Mouse (Mus musculus): ENCODE results near the gene Gdf10.

DNA sequence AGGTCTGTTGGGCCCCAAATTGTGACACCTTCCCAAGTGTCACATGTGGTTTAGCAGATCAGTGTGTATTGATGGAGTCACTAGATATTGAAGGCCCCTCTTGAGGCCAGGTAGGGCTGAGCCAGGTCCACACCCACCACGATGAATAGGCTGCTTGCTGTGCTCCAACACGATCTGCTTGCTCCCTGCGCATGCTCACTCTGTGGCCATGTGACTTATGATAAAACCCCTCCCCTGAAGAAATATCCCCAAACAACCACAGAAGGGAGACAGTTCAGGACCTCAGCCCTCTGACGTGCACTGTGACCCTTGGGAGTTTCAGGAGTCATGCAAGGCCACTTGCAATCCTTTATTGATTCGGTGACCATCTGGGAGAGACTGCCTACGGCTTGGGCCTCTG, 22.7 kb downstream of the Gdf10 start:
- TF ChIP-seq POLR2A (IDR thresholded peaks at IDR 0.05; ENCODE audit: extremely low read depth, insufficient read depth, low read length) (no peak), CTCF (IDR thresholded peaks at IDR 0.05; ENCODE audit: extremely low read depth, insufficient read depth, low read length) (no peak)

Measured in cortical plate, adult 2 months (tissue).